Mouse (Mus musculus) CH12F3 (cell line): ENCODE data around the gene Setd2.

Source experiments
- in situ Hi-C: fragments of 300-500 bp; cut with MboI; formaldehyde crosslinking; loops from 2 replicates; pipeline ENCODE4 v1.14.3; 2020; ENCODE audit warnings: low sequenced_read_pairs

The Setd2 gene

GRCm38 (mm10) chr9:110532538-110533291 lies at the start of gene Setd2:
Gene Setd2 (plus strand): TSS chr9:110532597.
- in situ Hi-C loops = no loop called here

GRCm38 (mm10) chr9:110488841-110489240 lies 43.6 kb upstream of the Setd2 start:
- in situ Hi-C loops = no loop called here

- in situ Hi-C loops = no loop called here
Observed at GRCm38 (mm10) chr9:110490913-110491312, 41.5 kb upstream of the Setd2 start.

GRCm38 (mm10) chr9:110525737-110526136 lies 6.7 kb upstream of the Setd2 start:
- in situ Hi-C loops = no loop called here

GRCm38 (mm10) chr9:110529002-110529737 lies 3.2 kb upstream of the Setd2 start:
- in situ Hi-C loops = no loop called here

GRCm38 (mm10) chr9:110530650-110531049 lies 1.7 kb upstream of the Setd2 start:
- in situ Hi-C loops = no loop called here

GRCm38 (mm10) chr9:110531151-110531791 lies 1.1 kb upstream of the Setd2 start:
- in situ Hi-C loops = no loop called here

- in situ Hi-C loops = no loop called here
Observed at GRCm38 (mm10) chr9:110531914-110532489, 395 bp upstream of the Setd2 start.

- in situ Hi-C loops = no loop called here
Observed at GRCm38 (mm10) chr9:110533645-110534044, 1.2 kb downstream of the Setd2 start.

GRCm38 (mm10) chr9:110535114-110535513 lies 2.7 kb downstream of the Setd2 start:
- in situ Hi-C loops = no loop called here

GRCm38 (mm10) chr9:110536636-110537035 lies 4.2 kb downstream of the Setd2 start:
- in situ Hi-C loops = no loop called here

- in situ Hi-C loops = no loop called here
Observed at GRCm38 (mm10) chr9:110538511-110538910, 6.1 kb downstream of the Setd2 start.

GRCm38 (mm10) chr9:110541988-110542387 lies 9.6 kb downstream of the Setd2 start:
- in situ Hi-C loops = no loop called here

- in situ Hi-C loops = no loop called here
Observed at GRCm38 (mm10) chr9:110548261-110548660, 15.9 kb downstream of the Setd2 start.

- in situ Hi-C loops = no loop called here
Observed at GRCm38 (mm10) chr9:110568309-110568708, 35.9 kb downstream of the Setd2 start.

- in situ Hi-C loops = no loop called here
Observed at GRCm38 (mm10) chr9:110582161-110582560, 49.8 kb downstream of the Setd2 start.

- in situ Hi-C loops = no loop called here
Observed at GRCm38 (mm10) chr9:110583521-110583920, 51.1 kb downstream of the Setd2 start.

- in situ Hi-C loops = no loop called here
Observed at GRCm38 (mm10) chr9:110611471-110611870, 79.1 kb downstream of the Setd2 start.

GRCm38 (mm10) chr9:110617081-110617480 lies 84.7 kb downstream of the Setd2 start:
- in situ Hi-C loops = no loop called here

- in situ Hi-C loops = no loop called here
Observed at GRCm38 (mm10) chr9:110620180-110620579, 87.8 kb downstream of the Setd2 start.

- in situ Hi-C loops = no loop called here
Observed at GRCm38 (mm10) chr9:110620685-110621084, 88.3 kb downstream of the Setd2 start.
